In the genomic region with DNA sequence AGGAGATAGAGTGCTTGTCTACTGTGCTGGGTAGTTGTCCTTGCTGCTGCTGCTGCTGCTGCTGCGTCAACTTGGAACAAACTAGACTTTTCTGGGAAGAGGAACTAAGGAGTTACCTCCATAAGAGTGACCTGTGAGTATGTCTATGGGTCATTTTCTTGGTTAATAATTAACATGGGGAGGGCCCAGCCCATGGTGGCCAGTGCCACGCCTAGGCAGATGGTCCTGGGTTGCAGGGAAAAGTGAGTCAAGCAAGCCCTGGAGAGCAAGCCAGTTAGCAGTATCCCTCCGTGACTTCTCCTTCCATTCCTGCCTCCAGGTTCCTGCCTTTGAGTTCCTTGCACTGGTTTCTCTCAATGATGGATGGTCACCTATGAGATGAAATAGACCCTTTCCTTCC, we compare ENCODE assay signal across 17 mouse cellular contexts.
"Had no signal": no experiment of that assay in that cellular context is flagged by ENCODE, and none has a peak within 500 bp of the region (broad histone marks: within the 10 kb centered on the region; RNA-seq: fewer than 3 reads in every experiment).

No protein-coding gene starts in this region.

- H3K27ac ChIP-seq: liver, embryonic 13.5 days; liver, embryonic 15.5 days; lung, embryonic 15.5 days; macrophage; neural tube, embryonic 12.5 days; stomach, embryonic 15.5 days had no signal

- H3K4me1 ChIP-seq: liver, embryonic 13.5 days; liver, embryonic 15.5 days; megakaryocyte, embryonic 14.5 days; stomach, embryonic 15.5 days had no signal

- H3K36me3 ChIP-seq: liver, embryonic 13.5 days; liver, embryonic 15.5 days; lung, embryonic 15.5 days; midbrain, embryonic 15.5 days; neural tube, embryonic 12.5 days; stomach, embryonic 15.5 days had no signal

- H3K9ac ChIP-seq: liver, embryonic 13.5 days; liver, embryonic 15.5 days; liver, postnatal 0 days; lung, embryonic 15.5 days; midbrain, embryonic 15.5 days; neural tube, embryonic 12.5 days; stomach, embryonic 15.5 days had no signal

- H3K4me2 ChIP-seq: liver, embryonic 13.5 days; liver, embryonic 15.5 days; lung, embryonic 15.5 days; midbrain, embryonic 15.5 days; neural tube, embryonic 12.5 days; stomach, embryonic 15.5 days had no signal

- ATAC-seq: liver, postnatal 0 days; lung, postnatal 0 days had no signal

- DNase-seq: liver, embryonic 13.5 days; liver, postnatal 0 days; lung, adult 2 months; lung, postnatal 14 days; lung, postnatal 36 days; right cerebral cortex, postnatal 14 days; thymus, adult 18-20 months; thymus, postnatal 25 days; thymus, postnatal 4 days had no signal

- H3K4me3 ChIP-seq: liver, embryonic 13.5 days; liver, embryonic 15.5 days; lung, embryonic 15.5 days; megakaryocyte, embryonic 14.5 days; midbrain, embryonic 15.5 days; neural tube, embryonic 12.5 days; stomach, embryonic 15.5 days had no signal

- H3K9me3 ChIP-seq: liver, embryonic 13.5 days; liver, embryonic 15.5 days; lung, embryonic 15.5 days; midbrain, embryonic 15.5 days; neural tube, embryonic 12.5 days; stomach, embryonic 15.5 days had no signal

- H3K27me3 ChIP-seq: liver, embryonic 13.5 days; liver, embryonic 15.5 days; lung, embryonic 15.5 days; megakaryocyte, embryonic 14.5 days; midbrain, embryonic 15.5 days; neural tube, embryonic 12.5 days; stomach, embryonic 15.5 days had no signal
